Mouse (Mus musculus): ENCODE measurements around the gene Rbms1. TPM values are rescaled to one million over a fixed set of nuclear protein-coding genes. Genes with fewer than 3 reads are reported as not detected.

Gene Rbms1
- polyA plus RNA-seq, 1 experiment from 2014 or later: 44.9 TPM

GRCm38 (mm10) chr2:60908551-60908950, 54.4 kb downstream of the Rbms1 start:
- no peak overlapping the region for H3K27ac ChIP-seq (ENCODE audit: low read length)
- no peak overlapping the region for H3K4me2 ChIP-seq (ENCODE audit: low read depth, low read length)
- no peak overlapping the region for H3K4me3 ChIP-seq (ENCODE audit: low read depth, low read length)
- H3K9ac ChIP-seq (ENCODE audit: low read depth, low read length): no peak overlapping the region
- 29% methylated on average over 4 of the region's 4 CpGs for WGBS (ENCODE audit: insufficient replicate concordance)
- H3K9me3 ChIP-seq (replicated peaks; ENCODE audit: control insufficient read depth, low read length): no peaks in the 10 kb centered on the region
- no peak for ATAC-seq (ENCODE audit: low read depth)
- no peaks in the 10 kb centered on the region for H3K27me3 ChIP-seq (ENCODE audit: control insufficient read depth, insufficient read depth, low read depth, low read length)
- no peaks in the 10 kb centered on the region for H3K36me3 ChIP-seq (ENCODE audit: control insufficient read depth, insufficient read depth)
- peaks cover 5% of the 10 kb centered on the region for H3K4me1 ChIP-seq (ENCODE audit: control insufficient read depth, low read depth, low read length)

GRCm38 (mm10) chr2:60908116-60908515, 54.9 kb downstream of the Rbms1 start:
- Histone ChIP-seq H3K9me3 (replicated peaks; ENCODE audit: control insufficient read depth, low read length) (no peaks in the 10 kb centered on the region), H3K4me1 (ENCODE audit: control insufficient read depth, low read depth, low read length) (peaks cover 5% of the 10 kb centered on the region), H3K27ac (ENCODE audit: low read length) (no peak overlapping the region), H3K36me3 (ENCODE audit: control insufficient read depth, insufficient read depth) (no peaks in the 10 kb centered on the region), H3K4me3 (ENCODE audit: low read depth, low read length) (no peak overlapping the region), H3K9ac (ENCODE audit: low read depth, low read length) (no peak overlapping the region), H3K27me3 (ENCODE audit: control insufficient read depth, insufficient read depth, low read depth, low read length) (no peaks in the 10 kb centered on the region), H3K4me2 (ENCODE audit: low read depth, low read length) (0 out of 2 replicates have a peak overlapping the region, but pooled peaks have one; percentile 8)
- 42% methylated on average over 12 of the region's 12 CpGs for WGBS (ENCODE audit: insufficient replicate concordance)
- ATAC-seq (ENCODE audit: low read depth): no peak

- Histone ChIP-seq H3K9ac (ENCODE audit: low read depth, low read length) (no peak overlapping the region), H3K27ac (ENCODE audit: low read length) (no peak overlapping the region), H3K4me1 (ENCODE audit: control insufficient read depth, low read depth, low read length) (no peaks in the 10 kb centered on the region; the same call in 1 of the 2 replicates), H3K9me3 (replicated peaks; ENCODE audit: control insufficient read depth, low read length) (no peaks in the 10 kb centered on the region), H3K4me3 (ENCODE audit: low read depth, low read length) (no peak overlapping the region), H3K27me3 (ENCODE audit: control insufficient read depth, insufficient read depth, low read depth, low read length) (no peaks in the 10 kb centered on the region), H3K4me2 (ENCODE audit: low read depth, low read length) (no peak overlapping the region), H3K36me3 (ENCODE audit: control insufficient read depth, insufficient read depth) (no peaks in the 10 kb centered on the region)
- ATAC-seq (ENCODE audit: low read depth): no peak
- 14% methylated on average over 3 of the region's 3 CpGs for WGBS (ENCODE audit: insufficient replicate concordance)
These were observed 57.7 kb downstream of the Rbms1 start for GRCm38 (mm10) chr2:60905283-60905682.

GRCm38 (mm10) chr2:60904141-60904540, 58.9 kb downstream of the Rbms1 start:
- no peaks in the 10 kb centered on the region for H3K27me3 ChIP-seq (ENCODE audit: control insufficient read depth, insufficient read depth, low read depth, low read length)
- H3K36me3 ChIP-seq (ENCODE audit: control insufficient read depth, insufficient read depth): no peaks in the 10 kb centered on the region
- no peak overlapping the region for H3K9ac ChIP-seq (ENCODE audit: low read depth, low read length)
- no peaks in the 10 kb centered on the region; the same call in 1 of the 2 replicates for H3K4me1 ChIP-seq (ENCODE audit: control insufficient read depth, low read depth, low read length)
- no peaks in the 10 kb centered on the region for H3K9me3 ChIP-seq (replicated peaks; ENCODE audit: control insufficient read depth, low read length)
- no peak overlapping the region for H3K4me2 ChIP-seq (ENCODE audit: low read depth, low read length)
- ATAC-seq (ENCODE audit: low read depth): no peak
- H3K27ac ChIP-seq (ENCODE audit: low read length): no peak overlapping the region
- 23% methylated on average over 5 of the region's 5 CpGs for WGBS (ENCODE audit: insufficient replicate concordance)
- no peak overlapping the region for H3K4me3 ChIP-seq (ENCODE audit: low read depth, low read length)

GRCm38 (mm10) chr2:60903535-60903934, 59.5 kb downstream of the Rbms1 start:
- H3K4me2 ChIP-seq (ENCODE audit: low read depth, low read length): no peak overlapping the region
- no peaks in the 10 kb centered on the region; the same call in 1 of the 2 replicates for H3K4me1 ChIP-seq (ENCODE audit: control insufficient read depth, low read depth, low read length)
- WGBS (ENCODE audit: insufficient replicate concordance): 22% methylated on average over 7 of the region's 7 CpGs
- no peak overlapping the region for H3K9ac ChIP-seq (ENCODE audit: low read depth, low read length)
- peak; percentile 53; the same call in 1 of the 2 replicates for ATAC-seq (ENCODE audit: low read depth)
- H3K27ac ChIP-seq (ENCODE audit: low read length): no peak overlapping the region
- no peak overlapping the region for H3K4me3 ChIP-seq (ENCODE audit: low read depth, low read length)
- H3K36me3 ChIP-seq (ENCODE audit: control insufficient read depth, insufficient read depth): no peaks in the 10 kb centered on the region
- H3K9me3 ChIP-seq (replicated peaks; ENCODE audit: control insufficient read depth, low read length): no peaks in the 10 kb centered on the region
- no peaks in the 10 kb centered on the region for H3K27me3 ChIP-seq (ENCODE audit: control insufficient read depth, insufficient read depth, low read depth, low read length)

GRCm38 (mm10) chr2:60902446-60903137, 60.4 kb downstream of the Rbms1 start:
- no peaks in the 10 kb centered on the region; the same call in 1 of the 2 replicates for H3K4me1 ChIP-seq (ENCODE audit: control insufficient read depth, low read depth, low read length)
- 43% methylated on average over 6 of the region's 6 CpGs for WGBS (ENCODE audit: insufficient replicate concordance)

GRCm38 (mm10) chr2:60901511-60901951, 61.5 kb downstream of the Rbms1 start:
- Histone ChIP-seq H3K4me1 (ENCODE audit: control insufficient read depth, low read depth, low read length) (no peaks in the 10 kb centered on the region; the same call in 1 of the 2 replicates), H3K9ac (ENCODE audit: low read depth, low read length) (0 out of 2 replicates have a peak overlapping the region, but pooled peaks have one; percentile 26), H3K27ac (ENCODE audit: low read length) (peak overlapping the region; percentile 70), H3K4me2 (ENCODE audit: low read depth, low read length) (peak overlapping the region; percentile 12; the same call in 1 of the 2 replicates), H3K27me3 (ENCODE audit: control insufficient read depth, insufficient read depth, low read depth, low read length) (no peaks in the 10 kb centered on the region), H3K4me3 (ENCODE audit: low read depth, low read length) (no peak overlapping the region), H3K36me3 (ENCODE audit: control insufficient read depth, insufficient read depth) (no peaks in the 10 kb centered on the region), H3K9me3 (replicated peaks; ENCODE audit: control insufficient read depth, low read length) (no peaks in the 10 kb centered on the region)
- 23% methylated on average over 15 of the region's 15 CpGs for WGBS (ENCODE audit: insufficient replicate concordance)
- ATAC-seq (ENCODE audit: low read depth): peak; percentile 70

More at GRCm38 (mm10) chr2:60902446-60903137, 60.4 kb downstream of the Rbms1 start:
- no peak overlapping the region for H3K4me2 ChIP-seq (ENCODE audit: low read depth, low read length)
- H3K9ac ChIP-seq (ENCODE audit: low read depth, low read length): no peak overlapping the region
- no peak overlapping the region for H3K27ac ChIP-seq (ENCODE audit: low read length)
- ATAC-seq (ENCODE audit: low read depth): no peak
- no peaks in the 10 kb centered on the region for H3K27me3 ChIP-seq (ENCODE audit: control insufficient read depth, insufficient read depth, low read depth, low read length)
- H3K4me3 ChIP-seq (ENCODE audit: low read depth, low read length): no peak overlapping the region
- no peaks in the 10 kb centered on the region for H3K9me3 ChIP-seq (replicated peaks; ENCODE audit: control insufficient read depth, low read length)
- no peaks in the 10 kb centered on the region for H3K36me3 ChIP-seq (ENCODE audit: control insufficient read depth, insufficient read depth)

GRCm38 (mm10) chr2:60901013-60901412, 62.0 kb downstream of the Rbms1 start:
- 61% methylated on average over 6 of the region's 6 CpGs for WGBS (ENCODE audit: insufficient replicate concordance)
- Histone ChIP-seq H3K27me3 (ENCODE audit: control insufficient read depth, insufficient read depth, low read depth, low read length) (no peaks in the 10 kb centered on the region), H3K4me1 (ENCODE audit: control insufficient read depth, low read depth, low read length) (no peaks in the 10 kb centered on the region; the same call in 1 of the 2 replicates), H3K27ac (ENCODE audit: low read length) (no peak overlapping the region), H3K4me2 (ENCODE audit: low read depth, low read length) (no peak overlapping the region), H3K9ac (ENCODE audit: low read depth, low read length) (no peak overlapping the region), H3K4me3 (ENCODE audit: low read depth, low read length) (no peak overlapping the region), H3K36me3 (ENCODE audit: control insufficient read depth, insufficient read depth) (no peaks in the 10 kb centered on the region), H3K9me3 (replicated peaks; ENCODE audit: control insufficient read depth, low read length) (no peaks in the 10 kb centered on the region)
- ATAC-seq (ENCODE audit: low read depth): no peak

- Histone ChIP-seq H3K4me1 (ENCODE audit: control insufficient read depth, low read depth, low read length) (no peaks in the 10 kb centered on the region; the same call in 1 of the 2 replicates), H3K27ac (ENCODE audit: low read length) (no peak overlapping the region), H3K4me3 (ENCODE audit: low read depth, low read length) (no peak overlapping the region), H3K36me3 (ENCODE audit: control insufficient read depth, insufficient read depth) (no peaks in the 10 kb centered on the region), H3K9me3 (replicated peaks; ENCODE audit: control insufficient read depth, low read length) (no peaks in the 10 kb centered on the region), H3K9ac (ENCODE audit: low read depth, low read length) (no peak overlapping the region), H3K27me3 (ENCODE audit: control insufficient read depth, insufficient read depth, low read depth, low read length) (no peaks in the 10 kb centered on the region), H3K4me2 (ENCODE audit: low read depth, low read length) (no peak overlapping the region)
- WGBS (ENCODE audit: insufficient replicate concordance): 70% methylated on average over 1 of the region's 1 CpGs
- 0 out of 2 replicates have a peak, but pooled peaks have one; percentile 19 for ATAC-seq (ENCODE audit: low read depth)
These were observed 70.0 kb downstream of the Rbms1 start for GRCm38 (mm10) chr2:60893042-60893441.
